ENCODE assay signal across 7 mouse cellular contexts in genomic region chr15:79396736-79397135, GRCm38 (mm10). TPM values are rescaled to one million over a fixed set of nuclear protein-coding genes. Genes with fewer than 3 reads are reported as not detected.
A peak's percentile ranks its signal among the peaks of the same experiment; 100 is the strongest.
DNase-seq lines count a peak whose midpoint lies in the region; ATAC-seq lines count a peak whose summit lies in the region.

No protein-coding gene starts in this region.

- no peak overlapping the region for H3K4me2 ChIP-seq in forebrain, embryonic 14.5 days (ENCODE audit: low read length)

- peaks cover 2% of the 10 kb centered on the region; the same call in 1 of the 2 replicates for H3K4me1 ChIP-seq in forebrain, embryonic 14.5 days (ENCODE audit: control insufficient read depth, insufficient read depth, low read length)

- WGBS in forebrain, embryonic 14.5 days = 88% methylated on average over 11 of the region's 11 CpGs

- H3K9ac ChIP-seq in forebrain, embryonic 14.5 days (ENCODE audit: low read length) = no peak overlapping the region

- H3K9me3 ChIP-seq in forebrain, embryonic 14.5 days (replicated peaks; ENCODE audit: control insufficient read depth, low read length) = no peaks in the 10 kb centered on the region

- no peaks in the 10 kb centered on the region for H3K36me3 ChIP-seq in forebrain, embryonic 14.5 days (ENCODE audit: control insufficient read depth, insufficient read depth, low read length)

- H3K27ac ChIP-seq in forebrain, embryonic 14.5 days (ENCODE audit: low read depth, low read length) = no peak overlapping the region

- no peak for ATAC-seq in forebrain, embryonic 14.5 days

- H3K27me3 ChIP-seq in forebrain, embryonic 14.5 days (replicated peaks; ENCODE audit: control insufficient read depth, insufficient read depth, low read length) = no peaks in the 10 kb centered on the region

- DNase-seq in 416B (ENCODE audit: low read depth) = peak; percentile 86
- DNase-seq in CD4-positive, CD25-positive, alpha-beta regulatory T cell, adult 2 months (ENCODE audit: low read depth, low spot score) = peak; percentile 84
- peak; percentile 72 to 89 for DNase-seq in heart, adult 18-20 months
- DNase-seq in kidney, postnatal 25 days = peak; percentile 76 to 88
- peak; percentile 26 for DNase-seq in mesoderm, embryonic 11.5 days (ENCODE audit: low read depth, low spot score)
- no peak for DNase-seq in Muller cell, postnatal 12 days (ENCODE audit: inconsistent ontology term)
- no peak for DNase-seq in forebrain, embryonic 14.5 days (ENCODE audit: low spot score)

- H3K4me3 ChIP-seq in forebrain, embryonic 14.5 days (ENCODE audit: low read depth, low read length) = no peak overlapping the region

RNA-seq across cellular contexts. Expression of gene Tmem184b, which starts 6.6 kb away (rescaled TPM):
- 10 to 100 TPM; 34.8 to 36.7 TPM for total RNA-seq in heart, adult 18-20 months (2021)
- polyA plus RNA-seq in forebrain, embryonic 14.5 days (2014; fragmentation: Nextera tagmentation; extraction: Ambion mirVana) = 20.3 and 30.6 TPM in 2 replicates

RNA-seq across cellular contexts. Expression of gene Maff, which starts 50.3 kb away (rescaled TPM):
- 10 to 100 TPM; 12.8 to 17.6 TPM for total RNA-seq in heart, adult 18-20 months (2021)
- 0.72 and 1.6 TPM in 2 replicates for polyA plus RNA-seq in forebrain, embryonic 14.5 days (2014; fragmentation: Nextera tagmentation; extraction: Ambion mirVana)

RNA-seq across cellular contexts. Expression of gene Csnk1e, which starts 58.6 kb away (rescaled TPM):
- 10 to 100 TPM; 40.2 to 44.3 TPM for total RNA-seq in heart, adult 18-20 months (2021)
- 114 and 158 TPM in 2 replicates for polyA plus RNA-seq in forebrain, embryonic 14.5 days (2014; fragmentation: Nextera tagmentation; extraction: Ambion mirVana)

Comparison
In these comparisons a context has a peak if more than half of its experiments do, and no peak if none do; other contexts are left out.
1. DNase-seq: peak in 416B (single experiment), CD4-positive, CD25-positive, alpha-beta regulatory T cell, adult 2 months (single experiment), heart, adult 18-20 months (2 of 2), kidney, postnatal 25 days (2 of 2) and mesoderm, embryonic 11.5 days (single experiment); none in Muller cell, postnatal 12 days (single experiment) and forebrain, embryonic 14.5 days (single experiment).